Mouse (Mus musculus) small intestine, adult 2 months (tissue): ENCODE measurements at regions not wholly inside any gene's neighbourhood (a gene's known extent, or its start where the extent isn't known, plus 50 kb on each side); places are given as distances from the start of the nearest gene placed in this dataset.

Source experiments
- CTCF ChIP-seq: fragments of 200-500 bp; IDR thresholded peaks from 2 replicates; pipeline ENCODE4 v1.5.1; 2012; ENCODE audit warnings: low read depth, mild to moderate bottlenecking, control low read depth, inconsistent platforms, low read length, moderate library complexity, mixed read lengths; ENCODE audit not compliant: insufficient replicate concordance, insufficient read length; ENCODE audit errors: extremely low read depth
- POLR2A ChIP-seq: fragments of 200-500 bp; IDR thresholded peaks from 2 replicates; pipeline ENCODE4 v1.6.1; 2012; ENCODE audit warnings: low read depth, mild to moderate bottlenecking, control low read depth, inconsistent platforms, low read length, moderate library complexity

DNA sequence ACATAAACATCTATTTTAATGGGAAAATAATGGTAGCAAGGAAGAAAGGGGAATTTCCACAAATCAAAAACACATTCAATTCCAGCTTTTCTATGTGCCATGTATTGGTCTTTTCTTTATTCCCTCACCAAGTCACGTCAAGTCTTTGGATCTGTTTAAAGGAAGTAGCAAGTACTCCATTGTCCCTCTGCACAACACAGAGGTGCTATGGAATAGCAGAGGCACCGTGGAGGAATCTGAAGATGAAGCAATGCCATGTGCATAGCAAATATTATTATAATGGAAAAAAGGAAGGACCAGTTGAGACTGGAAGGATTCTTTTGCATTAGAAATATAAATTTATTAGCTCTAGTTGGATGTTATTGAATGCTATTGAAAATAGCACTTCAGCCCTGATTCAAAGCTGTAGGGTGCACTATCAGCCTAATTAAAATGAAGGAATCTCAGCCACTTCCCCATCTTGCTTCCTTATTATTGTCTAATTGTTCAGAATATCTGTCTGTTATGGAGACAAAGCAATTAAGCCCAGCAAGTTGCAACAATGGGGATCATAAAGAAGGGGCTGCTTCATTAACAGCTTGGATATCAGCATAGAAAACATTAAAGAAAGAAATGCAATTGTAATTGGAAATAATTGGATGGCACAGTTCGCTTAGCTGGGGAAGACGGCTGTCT lies 362.7 kb upstream of the Sgcd start:
- TF ChIP-seq CTCF (no peak), POLR2A (no peak)
